Mouse (Mus musculus): ENCODE measurements around the gene Lhfpl2.
A peak's percentile ranks its signal among the peaks of the same experiment; 100 is the strongest.

Gene Lhfpl2

DNA sequence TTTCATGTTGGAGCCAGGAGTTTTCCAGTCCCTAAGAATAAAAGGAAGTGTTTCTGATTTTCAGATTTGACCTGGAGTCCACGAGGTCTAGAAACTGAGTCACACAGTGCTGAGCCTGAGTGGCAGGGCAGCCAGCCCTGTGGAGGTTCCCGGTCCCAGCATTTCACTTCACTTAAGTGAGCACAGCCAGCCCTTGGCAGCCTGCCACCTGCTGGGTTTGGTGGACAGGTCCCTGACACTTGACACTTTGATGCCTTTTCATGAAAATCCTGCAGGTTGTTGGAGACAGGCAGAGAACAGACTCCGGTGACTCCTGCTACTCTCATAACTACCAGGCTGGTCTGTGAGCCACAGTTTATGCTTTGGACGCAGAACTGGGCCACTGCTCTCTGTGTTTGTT, 57.9 kb downstream of the Lhfpl2 start:
- Histone ChIP-seq H3K36me3 (ENCODE audit: insufficient read depth, low read length) (no peaks in the 10 kb centered on the region), H3K27me3 (ENCODE audit: insufficient read depth, low read length) (no peaks in the 10 kb centered on the region), H3K4me3 (replicated peaks; ENCODE audit: low read length) (no peak overlapping the region), H3K4me1 (replicated peaks; ENCODE audit: low read depth, low read length) (peaks cover 13% of the 10 kb centered on the region), H3K9me3 (ENCODE audit: low read length) (no peaks in the 10 kb centered on the region; the same call in 1 of the 2 replicates)
- TF ChIP-seq POU5F1 (IDR thresholded peaks at IDR 0.05; ENCODE audit: borderline replicate concordance, low read length) (no peak), CTCF (conservative IDR thresholded peaks at IDR 0.05; ENCODE audit: low read length) (no peak), NANOG (IDR thresholded peaks at IDR 0.05; ENCODE audit: borderline replicate concordance, low read length) (no peak)

- TF ChIP-seq NANOG (IDR thresholded peaks at IDR 0.05; ENCODE audit: borderline replicate concordance, low read length) (no peak), POU5F1 (IDR thresholded peaks at IDR 0.05; ENCODE audit: borderline replicate concordance, low read length) (no peak), CTCF (conservative IDR thresholded peaks at IDR 0.05; ENCODE audit: low read length) (no peak)
- H3K9me3 ChIP-seq (ENCODE audit: low read length), result no peaks in the 10 kb centered on the region; the same call in 1 of the 2 replicates
- H3K4me1 ChIP-seq (replicated peaks; ENCODE audit: low read depth, low read length), result peaks cover 13% of the 10 kb centered on the region
Observed at GRCm38 (mm10) chr13:94116705-94117410, 59.3 kb downstream of the Lhfpl2 start.

DNA sequence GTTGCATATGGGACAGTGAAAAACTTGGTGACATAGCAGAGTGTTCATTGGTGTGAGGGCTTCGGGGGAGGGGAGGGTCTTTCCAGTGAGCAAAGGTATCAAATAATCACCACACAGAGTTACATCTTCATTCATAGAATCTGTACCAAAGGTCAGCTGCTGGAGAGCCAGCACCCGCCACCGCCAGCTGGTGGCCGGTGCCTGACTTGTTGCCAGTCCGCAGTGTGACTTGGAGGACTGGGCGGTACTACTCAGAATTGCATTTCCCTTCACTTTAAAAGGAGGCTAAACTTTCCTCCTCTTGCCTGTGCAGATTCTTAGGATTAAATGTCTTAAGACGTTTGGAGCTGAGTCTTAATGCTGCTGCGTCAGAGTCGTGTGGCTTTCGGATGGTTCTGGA, 59.9 kb downstream of the Lhfpl2 start:
- Histone ChIP-seq H3K9me3 (ENCODE audit: low read length) (no peaks in the 10 kb centered on the region; the same call in 1 of the 2 replicates), H3K4me1 (replicated peaks; ENCODE audit: low read depth, low read length) (peaks cover 13% of the 10 kb centered on the region), H3K4me3 (replicated peaks; ENCODE audit: low read length) (no peak overlapping the region), H3K27me3 (ENCODE audit: insufficient read depth, low read length) (no peaks in the 10 kb centered on the region), H3K36me3 (ENCODE audit: insufficient read depth, low read length) (no peaks in the 10 kb centered on the region)
- TF ChIP-seq CTCF (conservative IDR thresholded peaks at IDR 0.05; ENCODE audit: low read length), result no peak
- TF ChIP-seq NANOG (IDR thresholded peaks at IDR 0.05; ENCODE audit: borderline replicate concordance, low read length), result no peak
- no peak for TF ChIP-seq POU5F1 (IDR thresholded peaks at IDR 0.05; ENCODE audit: borderline replicate concordance, low read length)

More at GRCm38 (mm10) chr13:94116705-94117410, 59.3 kb downstream of the Lhfpl2 start:
- Histone ChIP-seq H3K27me3 (ENCODE audit: insufficient read depth, low read length) (no peaks in the 10 kb centered on the region), H3K36me3 (ENCODE audit: insufficient read depth, low read length) (no peaks in the 10 kb centered on the region), H3K4me3 (replicated peaks; ENCODE audit: low read length) (no peak overlapping the region)

GRCm38 (mm10) chr13:94118091-94118490, 60.5 kb downstream of the Lhfpl2 start:
- Histone ChIP-seq H3K9me3 (ENCODE audit: low read length) (no peaks in the 10 kb centered on the region; the same call in 1 of the 2 replicates), H3K4me1 (replicated peaks; ENCODE audit: low read depth, low read length) (peaks cover 10% of the 10 kb centered on the region), H3K4me3 (replicated peaks; ENCODE audit: low read length) (no peak overlapping the region), H3K36me3 (ENCODE audit: insufficient read depth, low read length) (no peaks in the 10 kb centered on the region), H3K27me3 (ENCODE audit: insufficient read depth, low read length) (no peaks in the 10 kb centered on the region)
- TF ChIP-seq CTCF (conservative IDR thresholded peaks at IDR 0.05; ENCODE audit: low read length) (peak; percentile 60), NANOG (IDR thresholded peaks at IDR 0.05; ENCODE audit: borderline replicate concordance, low read length) (no peak), POU5F1 (IDR thresholded peaks at IDR 0.05; ENCODE audit: borderline replicate concordance, low read length) (no peak)

GRCm38 (mm10) chr13:94119309-94119708, 61.7 kb downstream of the Lhfpl2 start:
- peaks cover 10% of the 10 kb centered on the region for H3K4me1 ChIP-seq (replicated peaks; ENCODE audit: low read depth, low read length)
- no peak for TF ChIP-seq CTCF (conservative IDR thresholded peaks at IDR 0.05; ENCODE audit: low read length)
- TF ChIP-seq POU5F1 (IDR thresholded peaks at IDR 0.05; ENCODE audit: borderline replicate concordance, low read length), result no peak
- no peak for TF ChIP-seq NANOG (IDR thresholded peaks at IDR 0.05; ENCODE audit: borderline replicate concordance, low read length)
- H3K9me3 ChIP-seq (ENCODE audit: low read length), result no peaks in the 10 kb centered on the region; the same call in 1 of the 2 replicates

DNA sequence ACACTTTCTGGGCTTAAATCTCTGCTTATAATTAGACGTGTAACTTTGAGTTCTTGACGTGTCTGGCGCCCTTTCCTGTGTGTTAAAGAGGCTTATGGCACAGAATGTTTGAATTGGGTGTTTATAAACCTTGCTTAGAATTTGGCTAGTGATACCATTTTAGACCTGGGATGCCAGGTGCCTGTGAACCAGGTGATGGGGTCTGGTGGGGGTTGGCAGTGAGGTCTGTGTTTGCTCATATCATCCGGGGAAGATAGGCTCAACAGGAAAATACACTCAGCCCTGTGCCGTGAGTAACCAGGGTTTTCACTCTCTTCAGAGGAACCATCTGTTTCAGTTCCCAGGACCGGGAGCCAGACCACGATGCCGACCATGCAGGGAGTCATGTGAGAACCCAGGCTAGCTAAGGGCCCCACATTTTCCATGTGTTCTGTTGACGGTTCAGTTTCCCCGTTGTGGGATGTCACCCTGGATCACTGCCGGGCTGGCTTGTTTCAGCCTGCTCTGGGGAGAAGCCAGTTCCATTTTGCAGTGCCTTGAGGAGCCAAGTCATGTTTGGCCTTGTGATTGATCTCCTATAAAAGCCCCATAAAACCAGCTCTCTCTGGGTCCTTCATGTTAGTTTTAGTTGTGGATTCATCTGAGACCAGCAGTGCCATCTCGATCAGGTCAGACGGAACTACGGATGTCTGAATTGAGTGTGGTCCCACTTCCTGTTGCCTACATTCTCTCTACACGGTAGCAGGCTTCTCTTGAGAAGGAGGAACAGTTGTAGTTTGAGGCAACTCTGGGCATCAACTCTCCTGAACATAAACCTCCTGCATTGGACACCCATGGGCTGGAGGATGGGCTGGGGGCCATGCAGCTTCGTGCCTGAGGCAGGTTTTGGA, 65.4 kb downstream of the Lhfpl2 start:
- H3K9me3 ChIP-seq (ENCODE audit: low read length), result no peaks in the 10 kb centered on the region; the same call in 1 of the 2 replicates
- no peaks in the 10 kb centered on the region for H3K36me3 ChIP-seq (ENCODE audit: insufficient read depth, low read length)
- no peak overlapping the region for H3K4me3 ChIP-seq (replicated peaks; ENCODE audit: low read length)
- no peaks in the 10 kb centered on the region for H3K4me1 ChIP-seq (replicated peaks; ENCODE audit: low read depth, low read length)
- peaks cover 4% of the 10 kb centered on the region; the same call in 1 of the 2 replicates for H3K27me3 ChIP-seq (ENCODE audit: insufficient read depth, low read length)
- TF ChIP-seq NANOG (IDR thresholded peaks at IDR 0.05; ENCODE audit: borderline replicate concordance, low read length) (no peak), POU5F1 (IDR thresholded peaks at IDR 0.05; ENCODE audit: borderline replicate concordance, low read length) (no peak), CTCF (conservative IDR thresholded peaks at IDR 0.05; ENCODE audit: low read length) (no peak)

More at GRCm38 (mm10) chr13:94119309-94119708, 61.7 kb downstream of the Lhfpl2 start:
- no peaks in the 10 kb centered on the region for H3K27me3 ChIP-seq (ENCODE audit: insufficient read depth, low read length)
- no peak overlapping the region for H3K4me3 ChIP-seq (replicated peaks; ENCODE audit: low read length)
- no peaks in the 10 kb centered on the region for H3K36me3 ChIP-seq (ENCODE audit: insufficient read depth, low read length)

GRCm38 (mm10) chr13:94130394-94130793, 72.8 kb downstream of the Lhfpl2 start:
- no peaks in the 10 kb centered on the region for H3K9me3 ChIP-seq (ENCODE audit: low read length)
- peaks cover 4% of the 10 kb centered on the region; the same call in 1 of the 2 replicates for H3K27me3 ChIP-seq (ENCODE audit: insufficient read depth, low read length)
- no peak overlapping the region for H3K4me3 ChIP-seq (replicated peaks; ENCODE audit: low read length)
- H3K4me1 ChIP-seq (replicated peaks; ENCODE audit: low read depth, low read length), result 0 out of 2 replicates have a peak, but pooled peaks cover 5% of the 10 kb centered on the region
- H3K36me3 ChIP-seq (ENCODE audit: insufficient read depth, low read length), result no peaks in the 10 kb centered on the region
- TF ChIP-seq NANOG (IDR thresholded peaks at IDR 0.05; ENCODE audit: borderline replicate concordance, low read length) (no peak), POU5F1 (IDR thresholded peaks at IDR 0.05; ENCODE audit: borderline replicate concordance, low read length) (no peak), CTCF (conservative IDR thresholded peaks at IDR 0.05; ENCODE audit: low read length) (no peak)

GRCm38 (mm10) chr13:94131135-94131534, 73.5 kb downstream of the Lhfpl2 start:
- no peak for TF ChIP-seq POU5F1 (IDR thresholded peaks at IDR 0.05; ENCODE audit: borderline replicate concordance, low read length)
- Histone ChIP-seq H3K27me3 (ENCODE audit: insufficient read depth, low read length) (peaks cover 4% of the 10 kb centered on the region; the same call in 1 of the 2 replicates), H3K4me1 (replicated peaks; ENCODE audit: low read depth, low read length) (0 out of 2 replicates have a peak, but pooled peaks cover 5% of the 10 kb centered on the region), H3K36me3 (ENCODE audit: insufficient read depth, low read length) (no peaks in the 10 kb centered on the region), H3K9me3 (ENCODE audit: low read length) (no peaks in the 10 kb centered on the region), H3K4me3 (replicated peaks; ENCODE audit: low read length) (no peak overlapping the region)
